Mouse (Mus musculus): ENCODE results near the gene Hist1h1t. TPM values are rescaled to one million over a fixed set of nuclear protein-coding genes. Genes with fewer than 3 reads are reported as not detected.

The Hist1h1t gene
- polyA plus RNA-seq, 1 experiment, result 0.62 TPM

GRCm38 (mm10) chr13:23742007-23742406 is 46.4 kb downstream of the Hist1h1t start:
- no peak for TF ChIP-seq CTCF (IDR thresholded peaks at IDR 0.05; ENCODE audit: low read depth, low read length)
- no peak for TF ChIP-seq POLR2A (IDR thresholded peaks at IDR 0.05; ENCODE audit: borderline replicate concordance, low read depth, low read length)
- Histone ChIP-seq H3K4me1 (ENCODE audit: control insufficient read depth, insufficient read depth, low read length) (peaks cover 7% of the 10 kb centered on the region), H3K4me3 (ENCODE audit: insufficient read depth, low read length) (no peak overlapping the region), H3K27ac (ENCODE audit: insufficient read depth, low read depth, low read length) (no peak overlapping the region)

GRCm38 (mm10) chr13:23743215-23743614 is 47.6 kb downstream of the Hist1h1t start:
- no peak overlapping the region for H3K27ac ChIP-seq (ENCODE audit: insufficient read depth, low read depth, low read length)
- TF ChIP-seq POLR2A (IDR thresholded peaks at IDR 0.05; ENCODE audit: borderline replicate concordance, low read depth, low read length) (no peak), CTCF (IDR thresholded peaks at IDR 0.05; ENCODE audit: low read depth, low read length) (no peak)
- peaks cover 9% of the 10 kb centered on the region for H3K4me1 ChIP-seq (ENCODE audit: control insufficient read depth, insufficient read depth, low read length)
- H3K4me3 ChIP-seq (ENCODE audit: insufficient read depth, low read length), result no peak overlapping the region

GRCm38 (mm10) chr13:23743963-23744362 is 48.3 kb downstream of the Hist1h1t start:
- Histone ChIP-seq H3K4me1 (ENCODE audit: control insufficient read depth, insufficient read depth, low read length) (peaks cover 14% of the 10 kb centered on the region), H3K27ac (ENCODE audit: insufficient read depth, low read depth, low read length) (no peak overlapping the region), H3K4me3 (ENCODE audit: insufficient read depth, low read length) (no peak overlapping the region)
- TF ChIP-seq POLR2A (IDR thresholded peaks at IDR 0.05; ENCODE audit: borderline replicate concordance, low read depth, low read length), result no peak
- no peak for TF ChIP-seq CTCF (IDR thresholded peaks at IDR 0.05; ENCODE audit: low read depth, low read length)

GRCm38 (mm10) chr13:23744421-23745380 is 49.1 kb downstream of the Hist1h1t start:
- Histone ChIP-seq H3K4me3 (ENCODE audit: insufficient read depth, low read length) (peak overlapping the region; percentile 54), H3K4me1 (ENCODE audit: control insufficient read depth, insufficient read depth, low read length) (peaks cover 16% of the 10 kb centered on the region), H3K27ac (ENCODE audit: insufficient read depth, low read depth, low read length) (peak overlapping the region; percentile 72)
- TF ChIP-seq POLR2A (IDR thresholded peaks at IDR 0.05; ENCODE audit: borderline replicate concordance, low read depth, low read length) (no peak), CTCF (IDR thresholded peaks at IDR 0.05; ENCODE audit: low read depth, low read length) (no peak)

GRCm38 (mm10) chr13:23745381-23746161 is 50.0 kb downstream of the Hist1h1t start, which contains the start of gene Hist1h3c:
Gene Hist1h3c (minus strand): TSS chr13:23745602.
- peak within 1 kb of the TSS; percentile 100 for H3K27ac ChIP-seq (ENCODE audit: insufficient read depth, low read depth, low read length)
- peak within 1 kb of the TSS; percentile 73 for H3K4me3 ChIP-seq (ENCODE audit: insufficient read depth, low read length)
- peaks cover 20% of the 10 kb centered on the region for H3K4me1 ChIP-seq (ENCODE audit: control insufficient read depth, insufficient read depth, low read length)
- TF ChIP-seq POLR2A (IDR thresholded peaks at IDR 0.05; ENCODE audit: borderline replicate concordance, low read depth, low read length) (no peak), CTCF (IDR thresholded peaks at IDR 0.05; ENCODE audit: low read depth, low read length) (no peak)

Other genes with a start within 250 kb of the Hist1h1t start
- gene Btn1a1, start 229.9 kb upstream of the Hist1h1t start, polyA plus RNA-seq (2012; ENCODE audit: insufficient read depth, insufficient read length, missing spikeins), result not detected in 2 replicates
- not detected in 2 replicates for gene Btn2a2, start 207.0 kb upstream of the Hist1h1t start, polyA plus RNA-seq (2012; ENCODE audit: insufficient read depth, insufficient read length, missing spikeins)
- gene Hist1h4h, start 164.8 kb upstream of the Hist1h1t start, polyA plus RNA-seq (2012; ENCODE audit: insufficient read depth, insufficient read length, missing spikeins), result 2.5 and 3.1 TPM in 2 replicates
- 42.5 and 76.9 TPM in 2 replicates for gene Hist1h2af, start 161.9 kb upstream of the Hist1h1t start, polyA plus RNA-seq (2012; ENCODE audit: insufficient read depth, insufficient read length, missing spikeins)
- not detected in 2 replicates for gene Hist1h3g, start 160.4 kb upstream of the Hist1h1t start, polyA plus RNA-seq (2012; ENCODE audit: insufficient read depth, insufficient read length, missing spikeins)
- 0.71 and 0.97 TPM in 2 replicates for gene Hist1h2bh, start 152.4 kb upstream of the Hist1h1t start, polyA plus RNA-seq (2012; ENCODE audit: insufficient read depth, insufficient read length, missing spikeins)
- 0.80 TPM in 1 of 2 replicates, not detected in the other for gene Hist1h3f, start 151.8 kb upstream of the Hist1h1t start, polyA plus RNA-seq (2012; ENCODE audit: insufficient read depth, insufficient read length, missing spikeins)
- gene Hist1h4f, start 144.2 kb upstream of the Hist1h1t start, polyA plus RNA-seq (2012; ENCODE audit: insufficient read depth, insufficient read length, missing spikeins), result 4.7 TPM in 1 of 2 replicates, not detected in the other
- gene Hist1h1d, start 142.6 kb upstream of the Hist1h1t start, polyA plus RNA-seq (2012; ENCODE audit: insufficient read depth, insufficient read length, missing spikeins), result 0.11 and 0.39 TPM in 2 replicates
- gene Hist1h3e, start 133.4 kb upstream of the Hist1h1t start, polyA plus RNA-seq (2012; ENCODE audit: insufficient read depth, insufficient read length, missing spikeins), result 1.5 and 3.6 TPM in 2 replicates
- 1.7 TPM in 1 of 2 replicates, not detected in the other for gene Hist1h2ae, start 124.6 kb upstream of the Hist1h1t start, polyA plus RNA-seq (2012; ENCODE audit: insufficient read depth, insufficient read length, missing spikeins)
- gene Hist1h2bg, start 124.4 kb upstream of the Hist1h1t start, polyA plus RNA-seq (2012; ENCODE audit: insufficient read depth, insufficient read length, missing spikeins), result 9.8 and 11.9 TPM in 2 replicates
- gene Hist1h2bf, start 121.6 kb upstream of the Hist1h1t start, polyA plus RNA-seq (2012; ENCODE audit: insufficient read depth, insufficient read length, missing spikeins), result 3.8 and 7.9 TPM in 2 replicates
- not detected in 2 replicates for gene Hist1h2ad, start 121.4 kb upstream of the Hist1h1t start, polyA plus RNA-seq (2012; ENCODE audit: insufficient read depth, insufficient read length, missing spikeins)
- gene Hist1h3d, start 120.1 kb upstream of the Hist1h1t start, polyA plus RNA-seq (2012; ENCODE audit: insufficient read depth, insufficient read length, missing spikeins), result 2.3 and 3.2 TPM in 2 replicates
- 1.6 and 2.5 TPM in 2 replicates for gene Hist1h4d, start 114.2 kb upstream of the Hist1h1t start, polyA plus RNA-seq (2012; ENCODE audit: insufficient read depth, insufficient read length, missing spikeins)
- gene Hist1h2be, start 74.7 kb upstream of the Hist1h1t start, polyA plus RNA-seq (2012; ENCODE audit: insufficient read depth, insufficient read length, missing spikeins), result 0.86 and 2.1 TPM in 2 replicates
- 2.6 TPM in 2 replicates for gene Hist1h1e, start 73.3 kb upstream of the Hist1h1t start, polyA plus RNA-seq (2012; ENCODE audit: insufficient read depth, insufficient read length, missing spikeins)
- 0.35 and 0.40 TPM in 2 replicates for gene Hist1h2ac, start 11.9 kb upstream of the Hist1h1t start, polyA plus RNA-seq (2012; ENCODE audit: insufficient read depth, insufficient read length, missing spikeins)
- 55.8 and 61.9 TPM in 2 replicates for gene Hist1h2bc, start 11.6 kb upstream of the Hist1h1t start, polyA plus RNA-seq (2012; ENCODE audit: insufficient read depth, insufficient read length, missing spikeins)
- not detected in 2 replicates for gene Hist1h4c, start 2.6 kb downstream of the Hist1h1t start, polyA plus RNA-seq (2012; ENCODE audit: insufficient read depth, insufficient read length, missing spikeins)
- 95.3 and 104 TPM in 2 replicates for gene Hfe, start 15.0 kb downstream of the Hist1h1t start, polyA plus RNA-seq (2012; ENCODE audit: insufficient read depth, insufficient read length, missing spikeins)
- gene Hist1h1c, start 43.0 kb downstream of the Hist1h1t start, polyA plus RNA-seq (2012; ENCODE audit: insufficient read depth, insufficient read length, missing spikeins), result 75.5 and 80.8 TPM in 2 replicates
- gene Hist1h3c, start 49.8 kb downstream of the Hist1h1t start, polyA plus RNA-seq (2012; ENCODE audit: insufficient read depth, insufficient read length, missing spikeins), result 1.2 TPM in 1 of 2 replicates, not detected in the other
- 1.3 TPM in 1 of 2 replicates, not detected in the other for gene Hist1h2bb, start 50.9 kb downstream of the Hist1h1t start, polyA plus RNA-seq (2012; ENCODE audit: insufficient read depth, insufficient read length, missing spikeins)
- gene Hist1h2ab, start 55.3 kb downstream of the Hist1h1t start, polyA plus RNA-seq (2012; ENCODE audit: insufficient read depth, insufficient read length, missing spikeins), result 4.3 and 8.4 TPM in 2 replicates
- 2.1 and 4.8 TPM in 2 replicates for gene Hist1h3b, start 56.5 kb downstream of the Hist1h1t start, polyA plus RNA-seq (2012; ENCODE audit: insufficient read depth, insufficient read length, missing spikeins)
- 4.5 and 5.1 TPM in 2 replicates for gene Hist1h4b, start 61.2 kb downstream of the Hist1h1t start, polyA plus RNA-seq (2012; ENCODE audit: insufficient read depth, insufficient read length, missing spikeins)
- gene Hist1h4a, start 65.4 kb downstream of the Hist1h1t start, polyA plus RNA-seq (2012; ENCODE audit: insufficient read depth, insufficient read length, missing spikeins), result not detected in 2 replicates
- not detected in 2 replicates for gene Hist1h3a, start 66.6 kb downstream of the Hist1h1t start, polyA plus RNA-seq (2012; ENCODE audit: insufficient read depth, insufficient read length, missing spikeins)
- not detected in 2 replicates for gene Hist1h1a, start 67.9 kb downstream of the Hist1h1t start, polyA plus RNA-seq (2012; ENCODE audit: insufficient read depth, insufficient read length, missing spikeins)
- not detected in 2 replicates for gene Trim38, start 74.1 kb downstream of the Hist1h1t start, polyA plus RNA-seq (2012; ENCODE audit: insufficient read depth, insufficient read length, missing spikeins)
- not detected in 2 replicates for gene Slc17a2, start 111.2 kb downstream of the Hist1h1t start, polyA plus RNA-seq (2012; ENCODE audit: insufficient read depth, insufficient read length, missing spikeins)
- not detected in 2 replicates for gene Slc17a3, start 143.6 kb downstream of the Hist1h1t start, polyA plus RNA-seq (2012; ENCODE audit: insufficient read depth, insufficient read length, missing spikeins)
- not detected in 2 replicates for gene Slc17a1, start 171.9 kb downstream of the Hist1h1t start, polyA plus RNA-seq (2012; ENCODE audit: insufficient read depth, insufficient read length, missing spikeins)
- gene Slc17a4, start 219.2 kb downstream of the Hist1h1t start, polyA plus RNA-seq (2012; ENCODE audit: insufficient read depth, insufficient read length, missing spikeins), result not detected in 2 replicates
- not detected in 2 replicates for gene Hist1h2ba, start 238.3 kb downstream of the Hist1h1t start, polyA plus RNA-seq (2012; ENCODE audit: insufficient read depth, insufficient read length, missing spikeins)
- gene Hist1h2aa, start 238.6 kb downstream of the Hist1h1t start, polyA plus RNA-seq (2012; ENCODE audit: insufficient read depth, insufficient read length, missing spikeins), result not detected in 2 replicates

All from bone marrow macrophage, adult 2 months (primary cell).